Mouse (Mus musculus): ENCODE measurements around the gene Dgkg.

Gene Dgkg

GRCm38 (mm10) chr16:22643460-22643859, 13.6 kb downstream of the Dgkg start:
- no peak for DNase-seq

DNA sequence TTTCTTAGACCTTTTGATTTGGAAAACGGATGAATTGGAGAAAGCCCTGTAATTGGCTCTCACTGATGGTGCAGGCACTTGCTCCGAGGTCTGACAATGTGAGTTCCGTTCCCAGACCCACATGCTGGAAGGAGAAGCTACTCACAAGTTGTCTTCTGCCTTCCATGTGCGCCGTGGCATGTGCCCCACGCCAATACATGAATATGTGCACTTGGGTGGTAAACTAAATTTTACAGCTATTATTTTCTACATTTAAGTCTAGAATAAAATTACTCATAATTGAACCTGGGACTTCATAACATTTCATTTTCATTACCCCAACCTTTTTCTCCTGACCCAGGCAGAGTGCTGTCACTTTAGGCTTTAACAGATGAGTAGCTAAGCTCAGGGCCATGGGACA, 14.1 kb downstream of the Dgkg start:
- no peak for DNase-seq

GRCm38 (mm10) chr16:22642054-22642453, 15.0 kb downstream of the Dgkg start:
- DNase-seq = no peak

- no peak for DNase-seq
Observed at GRCm38 (mm10) chr16:22641588-22641987, 15.4 kb downstream of the Dgkg start.

DNA sequence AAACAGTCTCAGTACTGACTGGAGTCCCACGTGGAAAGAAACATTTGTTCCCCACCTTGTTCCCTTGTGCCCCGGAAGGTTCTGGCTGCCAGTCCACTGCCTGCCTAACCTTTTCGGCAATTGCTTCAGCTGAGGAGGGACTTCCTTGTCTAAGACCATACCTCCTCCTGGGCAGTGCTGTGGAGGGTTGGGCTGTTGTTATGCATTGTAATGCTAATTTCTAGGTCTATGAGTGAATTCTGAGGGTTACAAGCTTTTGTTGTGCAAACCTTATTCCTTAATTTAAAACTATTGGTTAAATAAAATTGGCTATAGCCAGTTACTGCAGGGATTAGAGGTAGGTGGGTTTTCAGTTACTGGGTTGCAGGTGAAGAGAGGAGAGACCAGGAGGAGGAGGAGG, 19.7 kb downstream of the Dgkg start:
- DNase-seq = no peak

DNA sequence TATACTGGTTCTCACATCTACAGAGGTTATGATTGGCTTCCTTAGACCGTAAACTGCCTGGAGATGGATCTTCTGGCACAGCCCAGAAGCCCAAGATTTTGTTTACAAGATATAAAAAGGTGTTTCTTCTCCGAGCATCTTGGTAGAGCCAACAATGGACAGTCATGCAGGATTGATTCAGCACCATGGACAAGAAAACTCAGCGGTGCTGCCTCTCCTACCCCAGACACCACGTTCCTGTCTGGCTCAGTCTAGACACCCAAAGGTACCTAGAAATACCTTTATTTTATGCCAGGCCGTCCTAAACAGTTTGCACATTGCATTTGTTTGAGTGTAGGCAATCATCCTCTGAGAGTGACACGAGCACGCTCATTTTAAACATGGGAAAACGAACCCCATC, 21.3 kb downstream of the Dgkg start:
- no peak for DNase-seq

- DNase-seq = no peak
Observed at GRCm38 (mm10) chr16:22633063-22633462, 24.0 kb downstream of the Dgkg start.

- no peak for DNase-seq
Observed at GRCm38 (mm10) chr16:22630351-22630750, 26.7 kb downstream of the Dgkg start.

- no peak for DNase-seq
Observed at GRCm38 (mm10) chr16:22629900-22630299, 27.1 kb downstream of the Dgkg start.

- no peak for DNase-seq
Observed at GRCm38 (mm10) chr16:22625987-22626386, 31.0 kb downstream of the Dgkg start.

DNA sequence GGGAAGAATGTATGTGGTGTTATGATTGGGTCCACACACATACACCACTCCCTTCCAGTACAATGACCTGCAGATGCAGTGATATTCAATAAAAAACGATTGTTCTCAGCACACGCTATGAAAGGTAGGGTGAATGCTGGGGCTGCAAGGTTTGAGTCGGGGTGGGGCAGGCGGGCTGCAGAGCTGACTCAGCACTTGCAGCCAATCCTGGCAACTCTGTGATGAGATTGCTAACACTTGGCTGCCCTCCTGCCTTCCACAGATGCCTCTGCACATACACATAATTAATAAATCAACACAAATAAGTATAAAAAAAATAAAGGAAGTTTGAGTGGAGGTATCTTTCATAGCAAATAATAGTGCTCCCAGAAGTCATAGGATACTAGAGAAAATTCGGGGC, 31.6 kb downstream of the Dgkg start:
- DNase-seq = no peak

DNA sequence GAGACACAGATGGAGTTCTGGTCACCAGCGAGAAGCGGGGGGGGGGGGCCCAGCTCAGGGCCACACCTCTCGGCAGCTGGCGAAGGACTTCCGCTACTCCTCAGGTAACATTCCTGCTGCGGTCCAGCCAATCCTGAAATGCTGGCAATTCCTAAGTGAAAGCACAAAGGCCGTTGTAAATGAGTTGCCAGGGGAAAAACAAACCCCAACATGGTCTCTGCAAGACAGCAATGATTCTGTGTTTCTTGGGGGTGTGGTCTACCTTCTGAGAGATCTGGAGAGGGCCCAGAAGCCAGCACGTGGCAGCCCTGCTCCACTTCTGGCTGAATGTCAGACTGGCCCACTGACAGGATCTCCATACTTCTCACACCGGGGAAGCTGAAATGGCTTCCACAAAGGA, 34.7 kb downstream of the Dgkg start:
- DNase-seq = no peak

DNA sequence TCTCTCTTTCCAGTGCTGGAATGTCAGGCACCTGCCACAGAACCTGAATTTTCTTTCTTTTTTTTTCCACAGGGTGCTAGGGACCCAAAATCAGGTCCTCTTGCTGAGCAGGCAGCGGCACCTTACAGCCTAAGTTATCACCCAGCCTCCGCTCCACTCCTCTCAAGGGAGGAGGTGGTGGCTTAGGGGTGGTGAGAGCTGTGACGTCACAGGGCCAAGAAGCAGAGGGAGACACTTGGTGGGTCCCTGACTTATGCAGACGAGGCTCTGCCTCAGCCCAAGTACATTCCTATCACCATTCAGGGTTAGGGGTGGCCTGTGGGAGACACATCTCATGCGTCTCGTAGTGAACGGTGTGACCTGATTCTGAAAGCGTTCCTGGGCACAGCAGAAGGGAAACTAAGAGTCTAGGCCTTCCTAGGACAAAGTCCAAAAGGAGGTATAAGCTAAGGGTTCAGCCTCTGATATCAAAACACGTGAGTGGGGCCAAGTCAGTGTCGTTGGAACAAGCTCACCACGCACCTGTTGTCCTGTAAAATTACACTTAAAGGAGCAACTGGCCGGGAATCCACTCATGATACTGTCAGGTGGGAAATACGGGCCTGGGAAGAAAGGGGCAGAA, 35.6 kb downstream of the Dgkg start:
- DNase-seq = no peak

DNA sequence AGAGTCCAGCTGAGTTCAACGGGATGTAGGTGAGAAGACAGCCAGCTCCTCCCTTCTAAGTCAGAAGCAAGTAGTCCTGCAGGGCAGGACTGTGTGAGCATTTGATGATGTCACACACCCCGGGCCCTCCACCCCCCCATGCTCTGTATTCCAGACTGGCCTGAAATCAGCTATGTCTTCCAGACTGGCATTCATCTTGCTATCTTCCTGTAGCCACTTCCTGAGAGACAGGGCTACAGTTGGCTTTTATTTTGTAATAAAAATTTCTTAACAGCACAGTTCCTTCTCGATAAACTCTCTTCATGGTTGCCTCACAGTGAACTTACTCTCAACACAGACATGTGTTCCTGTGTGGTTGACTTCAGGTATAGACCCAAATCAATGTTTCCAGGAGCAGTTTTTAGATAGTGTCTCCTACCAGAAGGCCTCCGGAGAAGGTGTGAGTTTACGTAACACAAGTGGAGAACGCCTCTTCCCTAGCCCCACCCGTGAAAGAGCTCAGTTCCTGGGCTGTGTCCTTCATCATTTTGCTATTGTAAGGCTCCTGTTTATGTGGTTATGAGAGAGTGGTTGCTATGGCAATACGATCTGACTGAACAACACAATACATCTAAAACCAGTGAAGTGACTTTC, 38.5 kb downstream of the Dgkg start:
- no peak for DNase-seq

- no peak for DNase-seq
Observed at GRCm38 (mm10) chr16:22615805-22616204, 41.2 kb downstream of the Dgkg start.

DNA sequence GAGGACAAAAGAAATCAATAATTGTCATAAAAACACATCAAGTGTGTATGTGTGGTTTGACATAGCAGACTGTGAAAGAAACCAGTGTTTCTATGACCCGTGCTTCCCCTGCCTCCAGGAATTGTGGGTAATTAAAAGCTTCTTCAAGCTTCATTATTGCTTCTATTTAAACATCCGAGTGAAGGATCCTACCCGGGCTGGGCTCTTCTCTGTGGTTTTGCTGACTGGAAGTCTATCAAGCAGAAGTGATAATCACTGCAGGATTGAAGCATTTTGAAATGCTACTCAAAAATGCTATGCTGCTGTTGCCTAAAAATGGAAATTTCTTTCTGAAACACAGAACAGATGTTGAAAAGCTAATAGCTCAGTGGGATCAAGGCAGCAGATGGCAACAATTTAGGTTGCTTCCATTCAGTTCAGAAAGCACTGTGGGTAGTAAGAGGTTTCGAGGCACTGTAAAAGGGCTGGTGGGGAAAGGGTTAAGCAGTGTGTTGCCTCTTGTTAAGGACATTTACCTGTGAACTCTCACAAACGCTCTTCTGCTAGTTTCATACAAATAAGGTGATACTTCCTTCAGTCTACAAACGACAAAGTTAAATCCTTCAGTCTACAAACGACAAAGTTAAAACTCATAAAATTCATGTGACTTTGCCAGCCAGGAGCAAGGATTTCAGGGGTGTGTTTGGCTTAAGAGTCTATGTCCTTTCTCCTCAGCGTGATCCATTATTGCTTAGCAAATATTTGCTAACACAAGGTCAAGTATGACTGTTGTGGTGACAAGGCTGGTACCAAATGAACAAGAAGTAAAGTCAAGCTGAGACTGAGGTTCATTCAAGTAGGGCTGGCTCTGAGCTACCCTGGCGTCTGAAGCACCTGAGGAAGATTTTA, 43.6 kb downstream of the Dgkg start:
- no peak for DNase-seq

DNA sequence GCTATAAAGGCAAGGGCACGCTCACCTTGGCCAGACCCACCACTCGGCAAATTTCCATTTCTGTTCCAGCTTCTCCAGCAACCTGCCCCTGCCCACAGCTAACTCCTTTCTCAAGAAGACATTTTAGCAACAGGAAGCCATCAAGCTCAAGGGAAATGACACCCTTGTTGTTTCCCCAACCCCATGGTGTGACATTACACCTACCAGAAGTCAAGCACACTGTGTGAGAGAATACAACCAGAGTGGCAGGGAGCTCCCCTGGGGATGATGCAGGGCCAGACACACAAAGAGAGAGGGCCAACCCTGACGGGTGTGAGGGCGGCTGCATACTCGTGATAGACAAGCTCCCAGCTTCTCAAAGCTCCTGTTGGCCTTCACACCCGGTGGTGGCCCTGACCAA, 49.0 kb downstream of the Dgkg start:
- no peak for DNase-seq

DNA sequence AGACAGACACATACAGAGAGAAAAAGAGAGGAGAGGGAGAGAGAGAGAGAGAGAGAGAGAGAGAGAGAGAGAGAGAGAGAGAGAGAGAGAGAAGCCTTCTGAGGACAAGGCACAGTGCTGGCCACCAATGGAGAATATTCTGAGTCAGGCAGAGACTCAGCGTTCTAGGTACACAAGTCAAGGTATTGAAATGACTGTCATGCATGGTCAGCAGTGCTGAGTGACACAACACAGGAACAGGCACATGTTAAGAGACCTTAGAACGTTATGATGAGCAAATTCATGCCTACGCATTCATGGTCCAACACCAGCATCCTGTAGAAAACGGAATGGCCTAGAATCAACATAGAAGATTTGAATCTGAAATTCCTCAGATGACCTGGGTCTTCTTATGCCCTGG, 50.0 kb downstream of the Dgkg start:
- DNase-seq = no peak

DNA sequence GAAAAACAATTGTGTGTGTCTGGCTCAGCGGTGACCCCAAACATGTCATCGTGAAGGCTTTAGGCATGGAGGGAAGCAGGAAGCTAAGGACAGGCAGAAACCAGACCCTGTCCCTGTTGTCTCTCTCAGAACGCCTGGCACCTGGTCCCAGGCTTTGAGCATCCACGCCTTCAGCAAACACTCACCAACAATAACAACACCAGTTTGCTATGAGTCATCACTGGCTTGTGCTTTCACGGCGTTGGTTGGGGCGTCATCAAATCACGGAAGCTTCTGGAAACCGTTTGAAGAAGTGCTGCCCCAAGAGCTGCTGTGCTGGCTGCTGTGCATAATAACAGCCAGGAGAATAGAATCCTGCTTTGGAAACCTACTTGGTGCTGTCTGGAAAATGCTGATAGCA, 54.6 kb downstream of the Dgkg start:
- no peak for DNase-seq

- no peak for DNase-seq
Observed at GRCm38 (mm10) chr16:22601756-22602155, 55.3 kb downstream of the Dgkg start.

DNA sequence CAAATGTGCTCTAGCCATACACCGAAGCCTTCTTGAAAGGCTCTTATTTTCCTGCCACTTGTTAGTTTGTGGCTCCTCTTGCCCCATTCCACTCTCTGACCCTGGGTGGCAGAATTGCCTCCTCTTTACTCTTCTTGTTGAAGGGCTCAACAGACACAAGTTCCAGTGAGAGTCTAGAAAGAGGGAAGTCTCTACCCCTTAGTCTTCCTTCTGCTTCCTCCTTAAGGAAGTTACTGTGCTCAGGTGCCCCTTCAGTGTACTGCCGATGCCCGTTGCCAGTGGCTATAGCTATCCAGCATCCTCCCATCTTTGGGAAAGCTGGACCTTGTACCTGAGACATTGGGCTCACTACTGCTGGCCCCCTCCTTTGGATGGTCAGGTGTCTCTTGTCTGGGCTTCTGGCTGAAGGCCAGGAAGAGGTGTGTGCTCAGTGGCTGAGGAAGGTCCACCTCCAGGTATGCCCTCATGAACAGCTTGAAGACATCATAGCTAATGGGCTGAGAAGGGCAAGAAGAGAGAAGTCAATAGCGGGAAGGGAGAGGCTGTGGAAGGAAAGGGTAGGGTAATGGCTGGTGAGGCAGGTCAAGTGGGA, 56.8 kb downstream of the Dgkg start:
- no peak for DNase-seq

DNA sequence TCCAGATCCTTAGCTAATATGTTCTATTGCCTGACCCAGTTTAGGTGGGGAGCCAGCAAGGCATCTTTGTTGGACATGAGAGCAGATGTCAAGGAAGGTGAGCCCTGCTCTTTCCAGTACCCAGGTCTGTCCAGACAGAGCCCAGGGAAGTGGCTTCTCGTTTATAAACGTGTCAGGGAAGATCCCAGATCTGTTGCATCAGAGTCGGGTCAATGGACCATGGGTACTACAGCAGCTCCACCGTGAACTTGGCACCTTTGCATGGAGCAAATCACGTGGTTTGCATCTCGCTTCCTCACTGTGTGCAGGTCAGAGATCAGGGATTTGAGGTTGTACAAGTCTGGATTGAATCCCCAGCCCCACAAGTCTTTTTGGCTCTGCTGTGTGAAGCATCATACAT, 58.3 kb downstream of the Dgkg start:
- DNase-seq = no peak

DNA sequence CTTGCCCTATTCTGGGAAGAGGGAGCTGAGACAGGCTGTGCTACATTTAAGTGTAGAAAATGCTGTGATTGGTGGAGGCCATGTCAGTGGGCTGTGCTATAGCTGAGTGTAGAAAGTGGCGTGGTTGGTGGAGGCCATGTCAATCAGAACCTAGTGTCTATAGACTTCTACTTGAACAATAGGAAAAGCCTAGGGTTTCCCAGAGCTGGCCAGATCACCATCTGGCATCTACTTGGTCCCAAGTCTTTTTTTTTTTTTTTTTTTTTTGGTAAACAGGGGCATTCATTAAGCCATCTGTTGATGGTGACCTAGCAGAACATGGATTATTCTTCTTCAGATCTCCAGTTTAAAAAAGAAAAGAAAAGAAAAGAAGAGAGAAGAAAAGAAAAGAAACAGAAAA, 60.6 kb downstream of the Dgkg start:
- DNase-seq = no peak

DNA sequence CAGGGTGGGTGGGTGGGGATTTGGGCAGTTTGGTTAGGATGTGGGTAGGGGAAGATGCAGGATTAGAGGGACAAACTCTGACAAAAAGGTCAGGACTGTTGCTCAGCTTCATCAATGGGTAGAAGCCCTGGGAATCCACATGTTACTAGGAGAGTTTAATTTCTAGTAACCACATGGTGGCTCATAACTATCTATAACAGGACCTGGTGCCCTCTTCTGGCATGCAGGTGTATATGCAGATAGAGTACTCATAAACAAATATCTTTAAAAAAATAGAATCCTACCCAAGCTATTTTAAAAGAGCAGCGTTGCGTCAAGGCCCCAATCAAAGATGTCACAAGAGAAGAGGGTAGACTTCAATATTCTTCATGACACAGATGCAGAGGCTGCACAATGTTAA, 63.1 kb downstream of the Dgkg start:
- DNase-seq = no peak
